Mouse (Mus musculus) hindbrain, embryonic 14.5 days (tissue): ENCODE results near the gene Gm5868. TPM values are rescaled to one million over a fixed set of nuclear protein-coding genes. Genes with fewer than 3 reads are reported as not detected.
A peak's percentile ranks its signal among the peaks of the same experiment; 100 is the strongest.
"Not testable (repeated sequence)": the region's sequence is repeated elsewhere in the genome, so short reads cannot be mapped to it uniquely, and the experiment has no call there.

ENCODE experiments used
- ATAC-seq: fragments of 200-750 bp; cut with Nextera tagmentation; 2 replicates; pipeline ENCODE4 v1.8.0; 2017; ENCODE audit warnings: moderate number of reproducible peaks, mild to moderate bottlenecking, moderate TSS enrichment, moderate library complexity; ENCODE audit not compliant: low FRiP score
- DNase-seq: peaks from one replicate; pipeline ENCODE4 v3.0.0-alpha.2; 2015; ENCODE audit warnings: low spot score
- H3K27ac ChIP-seq: fragments of 300-500 bp; sonication (generic); 2 replicates; pipeline ENCODE4 v1.5.1; 2014; ENCODE audit warnings: mild to moderate bottlenecking, moderate library complexity
- H3K27me3 ChIP-seq: fragments of 300-500 bp; sonication (generic); 2 replicates; pipeline ENCODE4 v1.6.1; 2014; ENCODE audit warnings: mild to moderate bottlenecking, low read length, mixed read lengths; ENCODE audit not compliant: control insufficient read depth, insufficient read depth
- H3K36me3 ChIP-seq: fragments of 300-500 bp; sonication (generic); replicated peaks from 2 replicates; pipeline ENCODE4 v1.6.1; 2014; ENCODE audit not compliant: control insufficient read depth, insufficient read depth
- H3K4me1 ChIP-seq: fragments of 300-500 bp; sonication (generic); replicated peaks from 2 replicates; pipeline ENCODE4 v1.6.1; 2014; ENCODE audit warnings: antibody characterized with exemption, low read length, mixed read lengths; ENCODE audit not compliant: control insufficient read depth, insufficient read depth
- H3K4me2 ChIP-seq: fragments of 300-500 bp; sonication (generic); replicated peaks from 2 replicates; pipeline ENCODE4 v1.6.1; 2014; ENCODE audit warnings: mild to moderate bottlenecking, moderate library complexity
- H3K4me3 ChIP-seq: fragments of 300-500 bp; sonication (generic); replicated peaks from 2 replicates; pipeline ENCODE4 v1.5.1; 2014; ENCODE audit warnings: mild to moderate bottlenecking, low read length
- H3K9ac ChIP-seq: fragments of 300-500 bp; sonication (generic); 2 replicates; pipeline ENCODE4 v1.6.1; 2014
- H3K9me3 ChIP-seq: fragments of 300-500 bp; sonication (generic); 2 replicates; pipeline ENCODE4 v1.6.1; 2016; ENCODE audit warnings: low read length; ENCODE audit not compliant: control insufficient read depth
- WGBS: fragments of 180-500 bp; shearing (Covaris S2); extraction: QIAGEN DNeasy Blood & Tissue Kit; methylation state at CpG from one replicate; pipeline ENCODE4 v1.1.7; 2014; 5-methylcytosine and 5-hydroxymethylcytosine counted together
- polyA plus RNA-seq: library from polyadenylated mRNA; unstranded; fragments of >200 nt; fragmentation: Nextera tagmentation; extraction: Ambion mirVana; gene quantifications from 2 replicates; pipeline ENCODE4 v1.2.1, GENCODE M21; 2014

Gm5868 gene
- polyA plus RNA-seq, 1 experiment from 2014 or later = 8.1 TPM

GRCm38 (mm10) chr5:72586122-72586521, 1.2 kb downstream of the Gm5868 start:
- not testable (repeated sequence) for ATAC-seq, DNase-seq
- WGBS = 63% methylated on average over 7 of the region's 7 CpGs

DNA sequence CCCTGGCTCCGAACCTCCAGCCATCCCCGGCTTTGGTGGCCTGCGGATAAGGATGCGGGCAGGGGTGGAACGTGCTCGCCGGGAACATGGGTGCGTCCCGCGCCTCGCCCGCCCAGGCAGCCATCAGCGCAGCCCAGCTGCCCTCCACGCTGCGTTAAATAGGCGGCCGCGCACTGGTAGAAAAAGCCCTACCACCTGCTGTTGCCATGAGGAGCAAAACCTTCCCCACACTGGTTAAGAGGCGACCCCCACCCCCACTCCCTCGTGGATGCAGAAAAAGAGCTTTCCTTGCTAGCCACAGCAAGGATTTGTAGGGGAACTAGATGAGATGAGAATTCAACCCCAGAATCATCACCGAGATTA, 6.4 kb downstream of the Gm5868 start, which contains the start of gene Zar1:
Zar1 (minus strand) TSS at position 285 of the 363 bp plus-strand sequence.
- Histone ChIP-seq H3K4me2 (peak within 1 kb of the TSS; percentile 54), H3K4me3 (peak within 1 kb of the TSS; percentile 30), H3K9ac (peak within 1 kb of the TSS; percentile 35)
- 12% methylated on average over 16 of the region's 21 CpGs for WGBS
- ATAC-seq = peak; percentile 67; the same call in 1 of the 2 replicates
- DNase-seq, H3K27me3 ChIP-seq, H3K27ac ChIP-seq, H3K9me3 ChIP-seq, H3K4me1 ChIP-seq, H3K36me3 ChIP-seq: not testable (repeated sequence)

More at GRCm38 (mm10) chr5:72586122-72586521, 1.2 kb downstream of the Gm5868 start:
- not testable (repeated sequence) for H3K9me3 ChIP-seq, H3K27me3 ChIP-seq, H3K27ac ChIP-seq, H3K9ac ChIP-seq, H3K36me3 ChIP-seq, H3K4me2 ChIP-seq, H3K4me1 ChIP-seq, H3K4me3 ChIP-seq

DNA sequence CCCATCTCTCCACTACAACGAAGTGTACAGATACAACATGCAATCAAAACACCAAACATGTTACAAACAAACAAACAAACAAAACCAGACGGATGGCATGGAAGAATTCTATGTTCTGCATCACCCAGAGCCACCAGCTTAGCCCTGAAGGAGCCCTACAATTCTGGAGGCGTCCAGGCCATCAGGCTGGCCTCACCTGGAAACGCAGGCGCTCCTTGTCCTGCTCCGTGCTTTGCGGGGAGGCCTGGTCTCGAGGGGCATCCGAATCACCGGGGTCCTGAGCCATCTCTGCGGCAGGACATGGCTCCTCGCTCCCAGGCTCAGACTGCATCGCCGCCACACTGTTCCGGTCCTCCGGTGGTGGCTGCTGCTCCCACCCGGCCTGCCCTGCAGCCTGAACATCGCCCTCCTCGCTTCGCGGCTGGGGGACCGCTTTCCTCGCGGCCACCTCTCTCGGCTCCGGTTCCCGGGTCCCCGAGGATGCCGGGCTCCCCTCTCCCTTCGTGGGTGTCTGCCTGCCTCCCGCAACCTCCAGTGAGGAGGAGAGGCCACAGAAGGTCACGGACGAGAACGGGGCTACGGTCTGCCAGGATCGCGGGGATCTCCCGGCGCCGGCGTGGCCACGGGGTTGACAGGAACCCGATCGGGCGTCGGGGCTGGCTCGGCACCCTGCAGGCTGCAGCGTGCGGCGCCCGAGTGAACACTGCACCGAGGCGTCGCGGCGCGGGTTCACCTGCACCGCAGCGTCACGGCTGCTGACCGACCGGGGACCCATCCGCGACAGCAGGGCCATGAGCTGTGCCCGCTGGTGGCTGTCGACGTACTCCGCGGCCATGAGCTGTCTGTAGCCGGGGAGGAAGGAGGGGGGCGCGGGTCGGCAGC, 7.0 kb downstream of the Gm5868 start:
- WGBS = 3% methylated on average over 55 of the region's 73 CpGs
- Histone ChIP-seq H3K9ac (peak overlapping the region; percentile 35), H3K4me2 (peak overlapping the region; percentile 54), H3K4me3 (peak overlapping the region; percentile 30)
- not testable (repeated sequence) for H3K9me3 ChIP-seq, DNase-seq, H3K36me3 ChIP-seq, H3K4me1 ChIP-seq, H3K27ac ChIP-seq, H3K27me3 ChIP-seq
- ATAC-seq = peak; percentile 70

- DNase-seq = not testable (repeated sequence)
- peak overlapping the region; percentile 54; the same call in 1 of the 2 replicates for H3K4me2 ChIP-seq
- WGBS = 25% methylated on average over 10 of the region's 10 CpGs
These were observed 7.8 kb downstream of the Gm5868 start for GRCm38 (mm10) chr5:72579599-72579998.

DNA sequence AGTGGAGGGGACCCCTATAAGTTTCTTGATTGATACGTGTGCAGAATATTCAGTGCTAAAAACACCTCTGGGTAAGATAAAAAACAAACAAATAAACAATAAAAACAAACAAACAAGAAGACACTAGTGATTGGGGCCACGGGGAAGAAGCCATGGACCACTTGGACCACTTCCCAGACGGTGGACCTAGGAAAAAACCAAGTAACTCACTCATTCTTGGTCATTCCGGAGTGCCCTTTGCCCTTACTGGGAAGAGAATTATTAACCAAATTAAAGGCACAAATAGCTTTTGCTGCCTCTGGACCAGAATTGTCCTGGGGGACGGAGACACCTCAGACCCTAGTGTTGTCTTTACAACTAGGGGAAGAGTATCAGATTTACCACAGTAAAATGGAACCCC, 21.7 kb downstream of the Gm5868 start:
- H3K4me3 ChIP-seq = no peak overlapping the region
- H3K36me3 ChIP-seq = no peaks in the 10 kb centered on the region
- H3K4me1 ChIP-seq = no peaks in the 10 kb centered on the region
- no peak for ATAC-seq
- H3K9ac ChIP-seq = no peak overlapping the region
- no peak for DNase-seq
- no peaks in the 10 kb centered on the region for H3K27me3 ChIP-seq
- H3K27ac ChIP-seq = no peak overlapping the region
- WGBS = 80% methylated on average over 5 of the region's 5 CpGs
- peaks cover 13% of the 10 kb centered on the region for H3K9me3 ChIP-seq
- no peak overlapping the region for H3K4me2 ChIP-seq

More at GRCm38 (mm10) chr5:72579599-72579998, 7.8 kb downstream of the Gm5868 start:
- not testable (repeated sequence) for H3K27me3 ChIP-seq, H3K36me3 ChIP-seq, H3K9ac ChIP-seq, ATAC-seq, H3K4me1 ChIP-seq, H3K9me3 ChIP-seq, H3K4me3 ChIP-seq, H3K27ac ChIP-seq

DNA sequence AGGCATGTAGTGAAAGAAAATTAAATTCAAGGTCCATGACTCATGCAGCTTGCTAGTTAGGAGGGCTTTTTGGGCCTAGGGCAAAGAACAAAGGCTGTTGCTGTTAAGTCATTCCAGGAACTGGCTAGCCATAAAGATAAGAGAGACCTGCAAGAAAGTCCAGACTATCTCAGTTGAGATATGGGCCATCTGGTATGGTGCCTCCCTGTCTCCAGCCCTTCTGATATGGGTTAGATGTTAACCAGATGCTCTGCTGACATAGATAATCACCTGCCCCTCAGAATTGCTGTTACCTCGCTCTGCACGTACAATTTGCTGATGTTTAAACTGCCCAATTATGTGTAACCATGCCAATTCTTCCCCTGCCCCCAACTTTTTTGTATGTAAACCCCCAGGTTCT, 24.2 kb downstream of the Gm5868 start:
- H3K27me3 ChIP-seq, ATAC-seq, H3K36me3 ChIP-seq, H3K9me3 ChIP-seq, H3K9ac ChIP-seq, H3K27ac ChIP-seq, H3K4me1 ChIP-seq, H3K4me3 ChIP-seq, H3K4me2 ChIP-seq, DNase-seq: not testable (repeated sequence)
- WGBS = 91% methylated on average over 2 of the region's 2 CpGs

DNA sequence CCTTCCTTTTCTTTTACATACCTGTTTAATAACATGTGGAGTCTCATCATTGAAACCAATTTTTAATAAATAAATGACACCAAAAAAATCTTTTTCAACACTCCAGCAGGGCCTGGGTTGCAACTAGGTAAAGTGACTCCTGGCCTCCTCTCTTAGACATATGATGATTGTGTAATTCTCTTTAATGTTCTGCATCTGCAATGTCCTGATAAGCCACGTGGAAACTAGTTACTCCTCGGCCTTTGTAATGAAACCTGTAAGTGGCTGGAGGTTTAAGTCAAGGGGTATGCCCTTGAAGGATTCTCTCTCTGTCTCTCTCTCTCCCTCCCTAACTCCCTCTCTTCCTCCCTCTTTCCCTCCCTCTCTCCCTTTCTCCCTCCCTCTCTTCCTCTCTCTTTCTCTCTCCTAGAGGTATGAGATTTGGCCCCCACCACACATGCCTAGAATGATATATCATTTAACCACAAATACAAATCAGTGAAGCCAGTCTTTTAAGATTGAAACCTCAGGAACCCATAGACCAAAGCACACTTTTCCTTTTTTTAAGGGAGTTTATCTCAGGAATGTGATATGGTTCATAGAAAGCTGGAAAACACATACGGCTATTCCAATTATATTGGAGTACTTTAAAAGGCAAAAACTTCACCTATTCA, 26.2 kb downstream of the Gm5868 start:
- Histone ChIP-seq H3K4me1 (peaks cover 17% of the 10 kb centered on the region), H3K4me2 (no peak overlapping the region), H3K9ac (no peak overlapping the region), H3K27ac (no peak overlapping the region), H3K27me3 (no peaks in the 10 kb centered on the region), H3K36me3 (no peaks in the 10 kb centered on the region), H3K4me3 (no peak overlapping the region), H3K9me3 (no peaks in the 10 kb centered on the region)
- 85% methylated on average over 3 of the region's 3 CpGs for WGBS
- no peak for DNase-seq
- no peak for ATAC-seq

DNA sequence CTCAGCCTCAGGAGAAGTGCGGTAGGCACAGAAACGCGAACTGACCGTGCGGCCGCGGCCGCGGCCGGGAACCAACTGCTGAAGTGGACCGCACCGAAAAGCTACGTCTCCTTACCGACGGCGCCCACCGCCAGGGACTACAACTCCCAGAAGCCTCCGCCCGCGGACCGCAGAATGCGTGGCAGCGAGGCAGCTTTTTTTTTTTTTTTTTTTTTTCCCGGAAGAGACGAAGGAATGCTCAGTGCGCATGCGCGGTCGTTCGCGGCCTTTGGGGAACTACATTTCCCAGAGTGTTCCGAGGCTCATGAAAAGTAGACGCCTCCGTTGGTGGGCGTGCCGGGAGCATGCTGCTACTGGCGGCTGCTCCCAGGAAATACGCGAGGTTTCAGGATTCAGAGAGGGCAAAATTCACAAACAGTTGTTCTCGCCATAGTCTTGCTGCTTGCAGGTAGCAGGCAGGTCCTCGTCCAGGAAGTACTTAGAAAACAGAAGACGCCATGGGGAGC, 27.8 kb downstream of the Gm5868 start, which contains the start of gene Nfxl1:
Nfxl1 (minus strand) TSS at position 141 of the 506 bp plus-strand sequence.
- Histone ChIP-seq H3K9ac (peak within 1 kb of the TSS; percentile 90), H3K4me1 (peaks cover 17% of the 10 kb centered on the region), H3K4me2 (peak within 1 kb of the TSS; percentile 90), H3K9me3 (no peaks in the 10 kb centered on the region), H3K4me3 (peak within 1 kb of the TSS; percentile 96), H3K36me3 (peaks cover 5% of the 10 kb centered on the region), H3K27me3 (no peaks in the 10 kb centered on the region), H3K27ac (peak within 1 kb of the TSS; percentile 82)
- WGBS = under 1% methylated on average over 40 of the region's 42 CpGs
- ATAC-seq = peak; percentile 97
- DNase-seq = peak; percentile 100
